In the genomic region with DNA sequence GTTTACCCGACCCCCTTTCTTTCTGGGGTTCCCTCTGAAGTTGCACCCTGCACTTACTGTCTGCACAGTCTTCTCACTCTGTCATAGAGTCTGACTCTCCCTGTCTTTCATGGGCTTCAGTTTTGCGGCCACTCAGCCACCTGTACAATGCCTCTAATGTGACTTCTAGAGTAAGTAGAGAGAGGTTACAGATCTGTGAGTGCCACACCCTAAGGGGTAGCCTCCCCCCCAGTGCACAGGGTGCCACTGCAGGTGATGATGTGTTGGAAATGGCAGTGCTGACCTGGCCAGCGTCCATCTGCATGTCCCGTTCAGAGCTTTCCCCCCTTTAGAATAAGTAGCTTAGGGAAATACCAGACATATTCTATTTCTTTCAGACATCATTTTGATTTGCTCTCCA, we compare ENCODE assay signal across 26 mouse cellular contexts. TPM values are rescaled to one million over a fixed set of nuclear protein-coding genes. Genes with fewer than 3 reads are reported as not detected.
DNase-seq lines count a peak whose midpoint lies in the region; ATAC-seq lines count a peak whose summit lies in the region.
"Had no signal": no experiment of that assay in that cellular context is flagged by ENCODE, and none has a peak within 500 bp of the region (broad histone marks: within the 10 kb centered on the region; RNA-seq: fewer than 3 reads in every experiment).

No protein-coding gene starts in this region.

- WGBS in forebrain, embryonic 11.5 days, result 85% methylated on average over 4 of the region's 4 CpGs
- 86% methylated on average over 4 of the region's 4 CpGs for WGBS in forebrain, embryonic 10.5 days
- WGBS in heart, embryonic 10.5 days, result 75% methylated on average over 4 of the region's 4 CpGs

- H3K4me2 ChIP-seq in forebrain, embryonic 11.5 days (ENCODE audit: low read depth, low read length, severe bottlenecking), result no peak overlapping the region

- no peaks in the 10 kb centered on the region for H3K27me3 ChIP-seq in forebrain, embryonic 11.5 days (ENCODE audit: control insufficient read depth, insufficient read depth, low read length)
- H3K27me3 ChIP-seq in forebrain, embryonic 10.5 days (ENCODE audit: poor library complexity, severe bottlenecking), result no peaks in the 10 kb centered on the region
- H3K27me3 ChIP-seq in heart, embryonic 10.5 days (ENCODE audit: insufficient read depth, poor library complexity, severe bottlenecking), result no peaks in the 10 kb centered on the region
- H3K27me3 ChIP-seq: CH12.LX, Patski had no signal

- intact Hi-C loops in heart, postnatal 25 days (cut with DNase I), result no loop called here
- intact Hi-C loops in heart, postnatal 14 days (cut with DNase I), result no loop called here

- ATAC-seq in forebrain, embryonic 11.5 days (replicated peaks; ENCODE audit: low FRiP score), result 0 out of 2 replicates have a peak, but pooled peaks have one; percentile 26
- ATAC-seq: activated CD4-positive, CD25-positive, alpha-beta regulatory T cell, adult 4 months; CD4-positive, CD25-positive, alpha-beta regulatory T cell, adult 4 months; Patski had no signal

- no peak overlapping the region for H3K27ac ChIP-seq in forebrain, embryonic 11.5 days (ENCODE audit: low read depth, low read length)
- no peak overlapping the region for H3K27ac ChIP-seq in forebrain, embryonic 10.5 days
- H3K27ac ChIP-seq in heart, embryonic 10.5 days, result no peak overlapping the region

- no peak for DNase-seq in forebrain, embryonic 11.5 days (ENCODE audit: low spot score)
- DNase-seq in forebrain, embryonic 10.5 days (ENCODE audit: extremely low spot score, low spot score), result no peak
- DNase-seq in heart, adult 11 months, result peak; percentile 81
- no peak for DNase-seq in heart, postnatal 25 days (ENCODE audit: low spot score)
- DNase-seq in heart, embryonic 10.5 days (ENCODE audit: low spot score), result peak; percentile 66
- no peak for DNase-seq in heart, postnatal 14 days
- DNase-seq: adrenal gland, adult 2 months; adrenal gland, adult 8-10 months; adrenal gland, postnatal 10 days; adrenal gland, postnatal 14 days; adrenal gland, postnatal 25 days; adrenal gland, postnatal 36 days; B cell, adult 2 months; cerebellum, adult 11 months; cerebellum, adult 11-12 months; cerebellum, adult 18-20 months had no signal

- H3K4me3 ChIP-seq in forebrain, embryonic 11.5 days (ENCODE audit: low read depth, low read length), result no peak overlapping the region
- no peak overlapping the region for H3K4me3 ChIP-seq in forebrain, embryonic 10.5 days
- no peak overlapping the region for H3K4me3 ChIP-seq in heart, embryonic 10.5 days

- H3K36me3 ChIP-seq in forebrain, embryonic 11.5 days (ENCODE audit: control insufficient read depth, insufficient read depth, low read length), result no peaks in the 10 kb centered on the region
- H3K36me3 ChIP-seq in forebrain, embryonic 10.5 days (replicated peaks), result peaks cover 28% of the 10 kb centered on the region
- H3K36me3 ChIP-seq in heart, embryonic 10.5 days, result no peaks in the 10 kb centered on the region
- H3K36me3 ChIP-seq: G1E had no signal

- H3K9me3 ChIP-seq in forebrain, embryonic 11.5 days (ENCODE audit: control insufficient read depth, low read length), result no peaks in the 10 kb centered on the region
- no peaks in the 10 kb centered on the region for H3K9me3 ChIP-seq in forebrain, embryonic 10.5 days
- no peaks in the 10 kb centered on the region for H3K9me3 ChIP-seq in heart, embryonic 10.5 days

- no peaks in the 10 kb centered on the region for H3K4me1 ChIP-seq in forebrain, embryonic 11.5 days (replicated peaks; ENCODE audit: control insufficient read depth, insufficient read depth, low read length)
- H3K4me1 ChIP-seq in forebrain, embryonic 10.5 days, result peaks cover 9% of the 10 kb centered on the region
- no peaks in the 10 kb centered on the region for H3K4me1 ChIP-seq in heart, embryonic 10.5 days

- H3K9ac ChIP-seq in forebrain, embryonic 11.5 days (ENCODE audit: low read length), result no peak overlapping the region

RNA-seq across cellular contexts. Expression of gene Lamp5, which starts 56.8 kb away (rescaled TPM):
- 3.0 and 3.6 TPM in 2 replicates for polyA plus RNA-seq in forebrain, embryonic 11.5 days (2014; fragmentation: Nextera tagmentation; extraction: Ambion mirVana)
- polyA plus RNA-seq in forebrain, embryonic 10.5 days (2016; fragmentation: Nextera tagmentation; extraction: Ambion mirVana), result 1.7 and 2.5 TPM in 2 replicates
- total RNA-seq in heart, postnatal 25 days (2021), result not detected
- 0.13 TPM in 1 of 2 replicates, not detected in the other for polyA plus RNA-seq in heart, embryonic 10.5 days (2016; fragmentation: Nextera tagmentation; extraction: Ambion mirVana)
- not detected for total RNA-seq in heart, postnatal 14 days (2021)
- total RNA-seq: adrenal gland, adult 18-20 months; adrenal gland, adult 2 months; adrenal gland, postnatal 10 days; adrenal gland, postnatal 14 days; adrenal gland, postnatal 25 days; adrenal gland, postnatal 36 days; adrenal gland, postnatal 4 days; CH12.LX; ES-E14; MEL had no signal
- polyA plus RNA-seq: activated CD4-positive, CD25-positive, alpha-beta regulatory T cell, adult 4 months; adrenal gland, adult 2 months; C2C12; CD4-positive, CD25-positive, alpha-beta regulatory T cell, adult 4 months; G1E; Patski had no signal

Comparison
In these comparisons a context has a peak if more than half of its experiments do, and no peak if none do; other contexts are left out.
1. DNase-seq: peak in heart, adult 11 months (single experiment) and heart, embryonic 10.5 days (single experiment); none in forebrain, embryonic 11.5 days (single experiment), forebrain, embryonic 10.5 days (single experiment), heart, postnatal 25 days (single experiment) and heart, postnatal 14 days (0 of 2).